Mouse (Mus musculus) cerebellum, adult 18-20 months (tissue): Measurements from ENCODE around the gene Mvd.

Source experiments
- DNase-seq, 2 experiments: peaks; one replicate each; pipeline ENCODE4 v3.0.0; 2021

Mvd gene

DNA sequence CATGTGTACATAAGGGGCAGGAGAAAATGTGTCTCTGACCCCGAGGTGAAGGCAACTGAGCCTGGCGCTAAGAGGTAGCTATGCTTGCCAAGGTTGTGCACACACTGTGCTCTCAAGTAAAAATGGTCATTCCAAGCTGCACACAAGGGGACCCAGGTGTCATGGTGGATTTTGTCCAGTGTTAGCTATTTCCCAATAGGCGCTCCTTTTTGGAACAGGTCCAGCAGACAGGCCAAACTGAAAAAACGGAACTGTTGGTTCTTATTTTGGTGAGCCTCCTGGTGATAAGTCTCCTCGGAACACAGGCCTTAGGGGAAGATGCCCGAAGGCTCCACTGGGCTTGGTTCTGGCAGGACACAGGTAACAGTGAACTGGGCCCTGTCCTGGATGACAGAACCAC lies 11.2 kb upstream of the Mvd start:
- DNase-seq, result no peak

- no peak for DNase-seq
These were observed 8.9 kb upstream of the Mvd start for GRCm38 (mm10) chr8:122452154-122452553.

DNA sequence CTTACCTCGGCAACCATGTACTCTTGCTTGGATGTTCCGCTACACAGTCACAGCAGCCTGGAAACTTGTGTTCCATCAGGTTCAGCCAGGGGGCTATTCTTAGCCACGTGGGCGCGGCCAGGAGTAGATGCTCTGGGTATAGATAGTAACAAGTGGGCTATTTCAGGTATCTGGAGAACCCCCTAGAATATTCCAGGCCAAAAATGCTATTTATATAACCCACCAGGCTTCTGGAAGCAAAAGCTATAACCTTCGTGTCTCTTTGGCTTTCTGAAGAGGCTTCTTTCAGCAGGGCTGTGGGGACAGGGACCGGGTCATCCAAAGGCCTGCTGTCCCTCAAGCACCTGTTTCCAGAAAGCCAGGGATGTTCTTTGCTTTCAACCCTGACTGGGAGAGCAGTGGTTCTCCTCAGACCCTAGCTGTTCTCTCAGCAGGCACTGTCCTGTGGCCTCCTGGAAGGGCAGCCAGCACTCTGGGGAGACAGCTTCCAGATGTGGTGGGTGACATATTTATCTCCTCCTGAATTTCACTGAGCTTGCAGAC lies 8.0 kb upstream of the Mvd start:
- DNase-seq, result no peak

DNA sequence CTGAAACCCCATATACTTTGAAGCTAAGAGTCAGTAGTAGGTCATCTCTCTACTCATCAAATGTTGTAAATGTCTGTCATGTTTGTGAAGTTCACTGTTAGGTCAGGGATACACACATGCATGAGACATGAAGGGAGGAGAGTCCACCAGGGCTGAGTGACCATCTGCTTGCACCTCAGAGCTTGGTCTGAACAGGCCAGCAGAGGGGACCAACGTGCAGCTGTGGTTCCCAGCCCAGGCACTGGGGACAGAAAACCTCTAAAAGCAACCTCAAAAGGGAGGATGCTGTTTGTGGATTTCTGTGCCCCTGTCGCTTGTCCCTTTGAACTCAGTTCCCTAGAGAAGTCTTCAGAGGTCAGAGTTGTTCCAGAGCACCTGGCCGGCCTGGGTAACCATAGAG lies 2.0 kb upstream of the Mvd start:
- DNase-seq, result no peak

DNA sequence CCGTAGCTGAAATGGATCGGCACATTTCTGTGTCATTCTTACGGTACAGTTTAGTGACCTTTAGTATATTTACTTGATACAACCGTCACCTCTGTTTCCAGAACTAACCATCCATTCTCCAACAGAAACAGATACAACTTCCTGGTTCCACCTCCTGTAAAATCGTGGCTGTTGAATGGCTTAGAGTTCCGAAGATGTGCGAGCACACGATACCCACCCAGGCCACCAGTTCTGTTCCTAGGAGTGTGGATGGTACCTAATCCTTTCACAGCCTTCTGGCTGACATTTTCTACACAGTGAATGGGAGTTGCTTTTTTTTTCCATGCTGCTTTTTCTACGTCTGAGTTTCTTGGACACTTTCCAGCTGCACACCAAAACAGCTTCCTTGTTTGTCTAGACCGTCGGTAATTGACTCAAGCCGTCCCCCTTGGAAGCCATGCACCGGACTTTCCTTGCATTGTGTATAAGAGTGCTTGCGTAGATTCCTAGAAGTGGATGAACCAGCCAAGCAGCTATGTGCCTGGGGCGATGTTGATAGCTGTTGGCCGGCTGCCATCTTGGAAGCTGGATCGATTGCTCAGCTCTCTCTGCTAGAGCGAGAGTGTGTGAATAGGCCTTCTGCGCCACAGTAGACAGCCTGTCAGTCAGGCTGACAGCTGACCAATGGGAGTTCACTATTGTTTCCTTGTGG lies 981 bp upstream of the Mvd start:
- DNase-seq, result peak; percentile 74 to 77

DNA sequence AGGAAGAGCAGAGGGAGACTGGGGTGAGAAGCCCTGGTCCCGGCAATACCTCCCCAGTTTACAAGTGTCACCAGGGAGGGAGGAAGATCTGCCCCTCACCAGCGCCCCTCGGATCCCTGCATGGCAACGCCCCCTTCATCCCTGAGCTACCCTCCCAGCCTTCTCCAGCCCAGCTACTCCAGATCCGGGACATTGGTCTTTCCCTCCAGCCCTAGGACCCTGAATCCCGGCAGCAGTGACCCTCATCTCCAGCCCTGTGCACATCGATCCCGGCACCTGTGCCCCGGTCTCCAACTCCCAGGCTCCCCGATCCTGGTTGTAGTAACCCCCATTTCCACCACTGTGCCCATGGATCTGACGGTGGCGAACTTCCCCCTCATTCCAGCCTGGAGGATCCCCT lies 441 bp downstream of the Mvd start:
- DNase-seq, result no peak

- DNase-seq, result no peak
These were observed 866 bp downstream of the Mvd start for GRCm38 (mm10) chr8:122442356-122442755.

DNA sequence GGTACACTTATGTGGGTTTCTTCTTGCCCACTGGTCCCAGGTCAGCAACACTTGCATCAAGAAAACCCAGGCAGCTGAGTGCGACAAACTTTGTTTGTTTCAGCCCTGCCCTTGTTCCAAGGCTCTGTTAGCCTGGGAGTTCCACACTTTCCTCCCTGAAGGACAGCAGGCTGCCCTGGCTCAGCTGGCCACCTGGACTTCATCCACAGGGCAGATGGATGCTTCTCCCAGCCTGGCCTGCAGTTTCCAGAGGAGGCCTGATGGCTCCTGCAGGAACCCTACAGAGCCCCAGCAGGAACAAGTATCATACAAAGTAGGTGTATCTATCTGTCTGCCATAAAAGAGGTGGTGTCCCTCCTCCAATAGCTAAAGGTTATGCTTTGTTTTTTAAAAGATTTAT lies 1.9 kb downstream of the Mvd start:
- DNase-seq, result peak in 1 of 2 experiments; percentile 45

DNA sequence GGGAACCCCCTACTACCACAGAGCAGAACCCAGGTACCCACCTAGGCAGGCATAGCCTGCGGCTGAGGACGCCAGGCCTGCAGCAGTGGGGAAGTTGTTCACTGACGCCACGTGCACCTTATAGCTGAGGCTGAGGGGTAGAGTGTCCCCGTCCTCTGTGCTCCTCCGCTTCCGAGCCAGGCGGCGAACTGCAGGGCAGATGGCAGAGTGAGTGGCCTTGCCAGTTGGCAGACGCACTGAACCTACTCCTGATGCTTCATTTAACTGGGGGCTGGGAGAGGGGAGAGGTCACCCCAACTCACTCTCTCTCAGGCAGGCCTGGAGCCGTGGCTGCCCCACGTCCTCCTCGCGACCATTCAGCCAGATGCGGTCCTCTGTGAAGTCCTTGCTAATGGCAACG lies 3.9 kb downstream of the Mvd start:
- peak; percentile 77 to 81 for DNase-seq

GRCm38 (mm10) chr8:122437708-122438331 lies 5.4 kb downstream of the Mvd start:
- no peak for DNase-seq

- DNase-seq, result no peak
These were observed 6.6 kb downstream of the Mvd start for GRCm38 (mm10) chr8:122436586-122437125.

DNA sequence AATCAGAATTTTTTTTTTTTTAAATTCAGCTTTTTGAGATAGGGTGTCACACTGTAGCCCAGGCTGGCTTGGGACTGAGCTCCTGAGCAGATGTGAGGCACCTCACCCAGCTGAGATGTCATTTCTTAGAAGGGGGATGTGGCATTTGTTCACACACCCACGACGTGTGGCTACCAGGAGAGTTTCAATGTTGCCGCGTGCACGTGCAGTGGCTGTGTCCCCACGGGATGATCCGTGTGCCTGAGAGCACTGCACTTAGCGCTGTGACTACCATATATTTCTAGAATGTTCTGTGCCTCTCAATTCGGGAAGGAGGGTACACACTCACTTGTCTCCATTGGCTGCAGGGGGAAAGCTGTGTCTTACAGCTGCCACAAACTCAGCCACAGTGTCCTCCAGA lies 7.1 kb downstream of the Mvd start:
- DNase-seq, result no peak

GRCm38 (mm10) chr8:122435375-122435774 lies 7.8 kb downstream of the Mvd start:
- DNase-seq, result no peak

- no peak for DNase-seq
These were observed 9.8 kb downstream of the Mvd start for GRCm38 (mm10) chr8:122433269-122433905.

DNA sequence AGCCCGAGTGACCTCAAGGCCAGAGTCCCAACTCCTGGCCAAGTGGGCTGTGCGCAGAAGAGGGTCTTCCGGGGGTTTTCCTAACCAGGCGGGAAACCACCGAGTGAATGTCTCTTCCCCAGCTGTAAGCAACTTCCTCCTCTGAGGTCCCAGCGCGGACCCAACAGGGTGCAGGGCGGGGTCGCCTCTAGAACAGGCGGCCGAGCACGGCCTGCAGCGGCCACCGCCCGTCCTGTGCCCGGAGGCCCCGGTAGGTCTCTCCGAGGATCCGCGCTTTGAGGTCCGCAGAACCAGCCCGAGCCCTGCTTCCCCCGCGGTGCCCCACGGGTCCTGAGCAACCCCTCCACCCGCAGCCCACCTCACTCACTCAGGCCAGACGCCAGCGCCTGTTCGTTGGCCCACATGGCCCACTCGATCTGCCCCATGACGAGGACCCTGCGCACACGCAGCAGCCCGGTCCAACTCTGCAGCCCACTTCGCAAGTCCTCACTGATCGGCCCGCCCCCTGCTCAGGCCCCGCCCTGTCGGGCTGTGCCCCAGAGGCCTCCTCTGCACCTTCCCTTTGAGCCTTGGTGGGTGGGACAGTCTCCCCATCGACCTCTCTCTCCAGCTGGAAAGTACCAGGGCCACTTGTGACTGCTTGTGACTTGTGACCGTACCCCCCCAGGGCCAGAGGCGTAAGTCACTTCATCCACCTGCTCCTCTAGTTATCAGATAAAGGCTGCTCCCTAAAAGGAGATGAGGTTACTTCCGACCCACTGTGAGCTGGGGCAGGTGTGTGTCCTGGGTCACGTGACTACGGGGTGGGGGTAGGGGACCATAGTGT lies 10.6 kb downstream of the Mvd start, which contains the start of gene Cyba:
Gene Cyba, minus strand, starts transcription at position 488 of the 826 bp plus-strand sequence.
- DNase-seq, result no peak

DNA sequence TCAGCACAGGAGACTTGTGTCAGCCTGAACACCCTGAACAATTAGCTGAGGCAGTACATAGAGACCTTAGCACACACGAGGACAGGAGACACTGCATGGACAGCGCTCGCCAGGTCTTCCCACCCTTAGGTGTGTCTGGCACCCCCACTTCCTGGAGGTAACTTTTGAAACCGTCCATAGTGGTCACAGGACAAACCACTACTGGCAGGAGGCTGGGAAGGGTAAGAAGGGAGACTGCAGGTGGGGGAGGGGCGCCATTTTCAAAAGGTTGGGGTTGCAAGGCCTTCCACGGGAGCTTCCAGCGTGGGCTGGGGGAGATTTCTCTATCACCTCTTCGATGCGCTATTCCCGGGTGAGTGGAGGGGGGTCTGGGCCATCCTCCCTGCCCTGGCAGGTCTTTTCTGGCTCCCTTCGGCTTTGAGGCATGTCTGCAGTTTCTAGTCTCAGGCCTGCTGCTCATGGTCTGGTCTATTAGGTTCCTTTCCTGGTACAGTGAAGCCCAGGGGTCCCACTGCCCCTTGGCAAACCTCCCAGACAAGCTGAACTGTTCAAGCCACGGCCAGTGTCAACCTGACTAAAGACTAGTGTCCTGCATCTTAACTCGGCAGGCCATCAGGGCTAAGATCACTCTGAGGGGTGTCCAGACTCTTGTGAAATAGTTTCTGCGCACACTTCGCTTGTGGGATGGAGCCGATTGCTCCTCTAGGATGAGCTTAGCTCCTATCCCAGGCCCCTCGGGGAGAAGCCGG lies 11.4 kb downstream of the Mvd start:
- no peak for DNase-seq

DNA sequence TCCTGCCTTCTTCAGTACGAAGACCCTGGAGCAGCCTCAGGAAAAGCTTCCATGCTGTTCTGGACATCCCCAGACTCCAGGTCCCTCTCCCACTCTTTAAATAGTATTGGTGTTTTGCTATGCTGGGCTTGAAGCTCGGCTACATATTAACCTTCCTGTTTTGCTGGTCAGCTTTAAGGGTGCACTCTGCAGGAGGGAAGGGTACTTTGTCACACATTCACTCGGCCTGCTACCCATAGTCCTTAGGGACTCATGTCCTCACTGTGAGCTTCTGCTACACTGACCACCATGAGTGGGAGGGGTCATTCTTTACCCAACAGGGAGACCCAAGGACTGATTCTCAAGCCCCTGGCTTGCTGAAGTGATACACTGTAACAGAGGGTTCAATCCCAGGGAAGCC lies 12.6 kb downstream of the Mvd start:
- DNase-seq, result no peak

DNA sequence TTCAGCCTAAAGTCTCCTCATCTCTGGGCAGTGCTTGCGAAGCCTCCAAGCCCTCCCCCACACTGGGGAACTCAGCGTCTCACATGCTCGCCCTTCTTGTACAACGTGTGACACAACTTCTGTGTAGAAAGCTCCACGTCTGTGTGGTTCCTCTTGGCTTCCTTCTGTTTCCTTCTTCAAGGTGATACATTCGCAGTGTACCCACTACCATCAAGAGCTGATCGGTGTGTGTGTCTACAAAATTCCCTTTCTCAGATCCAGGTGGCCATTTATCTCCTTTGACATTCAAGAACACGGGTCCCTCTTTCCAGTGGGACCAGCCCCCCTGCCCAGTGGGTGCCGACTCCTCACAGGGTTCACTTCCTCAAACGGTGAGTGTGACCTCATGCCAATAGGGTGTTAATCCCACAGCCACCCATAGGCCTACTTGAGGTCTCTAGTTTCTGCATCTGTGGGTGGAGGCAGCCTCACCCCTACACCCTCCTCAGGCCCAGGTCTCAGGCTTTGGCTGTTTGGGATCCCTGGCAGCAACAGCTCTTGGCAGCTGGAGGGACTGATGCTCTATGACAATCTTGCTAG lies 13.1 kb downstream of the Mvd start:
- no peak for DNase-seq

DNA sequence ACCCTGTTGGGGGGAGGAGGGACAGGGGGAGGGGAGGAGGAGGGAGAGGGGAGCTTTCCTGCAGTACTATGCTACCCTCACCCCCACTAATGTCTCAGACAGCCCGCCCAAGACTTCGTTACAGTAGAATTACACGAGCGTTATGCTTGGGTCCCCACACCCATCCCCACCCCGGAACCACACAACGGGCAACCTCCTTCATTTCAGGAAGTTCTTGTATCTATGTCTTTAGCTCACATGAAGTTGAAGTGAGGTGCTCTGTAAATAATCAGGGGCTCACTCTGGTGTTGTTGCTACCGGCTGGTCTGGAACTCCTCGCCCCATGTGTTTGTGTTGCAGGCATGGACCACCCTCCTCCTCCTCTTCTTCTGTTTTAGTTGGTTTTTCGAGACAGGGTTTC lies 15.1 kb downstream of the Mvd start:
- DNase-seq, result no peak

- no peak for DNase-seq
These were observed 15.6 kb downstream of the Mvd start for GRCm38 (mm10) chr8:122427607-122428006.

GRCm38 (mm10) chr8:122426145-122426544 lies 17.1 kb downstream of the Mvd start:
- no peak for DNase-seq

GRCm38 (mm10) chr8:122423659-122424058 lies 19.6 kb downstream of the Mvd start:
- DNase-seq, result no peak
